Mouse (Mus musculus): ENCODE measurements at regions not wholly inside any gene's neighbourhood (a gene's known extent, or its start where the extent isn't known, plus 50 kb on each side); places are given as distances from the start of the nearest gene placed in this dataset.

DNA sequence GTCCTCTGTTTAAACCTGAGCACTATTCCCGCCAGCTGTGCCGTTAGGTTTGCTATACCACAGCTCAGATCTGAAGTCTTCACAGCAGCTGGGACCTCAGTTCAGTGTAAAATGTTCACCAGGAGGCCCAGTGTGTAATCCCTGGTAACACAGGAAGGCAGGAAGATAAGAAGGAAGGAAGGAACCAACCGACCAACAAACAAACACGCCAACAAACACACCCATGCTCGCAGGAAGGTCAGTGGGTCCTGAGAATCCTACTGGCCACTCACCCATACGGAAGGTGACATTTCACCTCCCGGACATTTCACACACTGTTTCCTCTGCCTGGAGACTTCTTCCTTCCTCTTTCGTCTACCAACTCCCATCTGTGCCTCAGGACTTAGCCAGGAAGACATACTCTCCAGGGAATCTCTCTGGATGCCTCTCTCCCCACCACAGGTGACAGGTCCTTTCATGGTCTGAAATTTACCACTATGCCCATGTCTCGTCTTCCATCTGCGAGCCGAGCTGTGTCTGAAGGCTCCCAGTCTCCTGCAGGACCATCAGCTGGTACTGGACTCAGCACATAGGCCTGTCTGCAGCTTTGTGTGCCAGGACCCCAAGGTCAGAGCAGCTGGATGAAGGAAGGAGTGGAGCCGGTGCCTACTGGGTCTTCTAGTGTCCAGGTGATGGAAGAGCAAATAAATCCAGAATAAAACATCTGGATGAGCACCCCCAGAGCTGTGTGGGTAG lies 61.1 kb upstream of the Xpa start:
- WGBS: 63% methylated on average over 12 of the region's 12 CpGs
- H3K27ac ChIP-seq (replicated peaks): no peak overlapping the region
- H3K4me3 ChIP-seq (replicated peaks): no peak overlapping the region
- H3K4me1 ChIP-seq: no peaks in the 10 kb centered on the region
- no peaks in the 10 kb centered on the region for H3K9me3 ChIP-seq (replicated peaks)
- no peak overlapping the region for H3K4me2 ChIP-seq (replicated peaks)
- ATAC-seq (ENCODE audit: insufficient number of reproducible peaks, low FRiP score, low TSS enrichment, low read depth): no peak
- H3K27me3 ChIP-seq: no peaks in the 10 kb centered on the region
- H3K36me3 ChIP-seq: no peaks in the 10 kb centered on the region
- H3K9ac ChIP-seq: no peak overlapping the region

DNA sequence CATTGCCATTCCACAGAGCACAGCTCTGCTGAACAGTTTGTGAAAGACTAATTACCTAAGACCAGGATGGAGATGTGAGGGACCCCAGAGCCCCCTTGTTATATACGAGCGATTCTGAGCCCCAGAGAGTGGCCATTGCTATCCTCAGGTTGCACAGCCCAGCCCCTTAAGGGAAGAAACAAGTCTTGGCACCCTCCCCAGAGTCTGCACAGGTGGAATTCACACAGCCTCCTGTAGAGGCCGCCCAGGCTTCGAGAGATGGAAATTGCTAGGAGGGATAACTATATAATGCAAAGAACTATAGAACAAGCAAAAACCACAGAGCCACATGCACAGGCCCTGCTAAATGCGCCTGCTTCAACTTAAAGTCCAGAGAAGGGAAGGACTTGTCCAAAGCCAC lies 62.7 kb upstream of the Xpa start:
- 46% methylated on average over 5 of the region's 5 CpGs for WGBS
- ATAC-seq (ENCODE audit: insufficient number of reproducible peaks, low FRiP score, low TSS enrichment, low read depth): no peak

DNA sequence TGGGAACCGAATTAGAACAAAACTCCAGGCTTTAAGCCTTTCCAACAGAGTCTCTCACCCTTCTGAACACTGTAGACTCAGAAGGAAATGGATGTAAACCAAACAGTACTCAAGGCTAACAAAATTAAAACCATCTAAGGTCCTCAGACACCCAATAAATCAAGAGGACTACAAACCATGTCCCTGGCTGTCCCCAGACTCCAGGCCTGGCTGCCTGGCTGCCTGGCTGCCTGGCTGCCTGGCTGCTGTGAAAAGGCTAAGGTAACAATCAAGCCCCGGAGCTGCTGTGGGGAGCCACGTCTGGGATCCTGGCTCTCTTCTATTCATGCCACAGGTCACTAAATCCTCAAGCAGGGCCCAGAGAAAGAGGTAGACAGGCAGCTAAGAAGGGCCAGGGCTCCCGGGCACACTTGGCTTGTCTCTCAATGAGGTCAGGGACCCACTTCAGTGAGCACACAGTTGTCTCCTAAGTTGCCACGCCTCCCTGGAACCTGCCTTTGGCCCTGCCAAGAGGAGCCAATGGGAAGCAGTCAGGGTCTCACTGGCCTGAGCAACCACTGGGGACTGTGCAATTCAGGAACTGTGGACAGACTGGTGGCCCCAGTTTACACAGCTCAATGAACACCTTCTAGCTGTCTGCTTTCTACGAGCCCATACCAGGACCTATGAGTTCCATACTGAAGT lies 72.6 kb upstream of the Xpa start:
- WGBS: 51% methylated on average over 6 of the region's 6 CpGs
- no peaks in the 10 kb centered on the region for H3K9me3 ChIP-seq (replicated peaks)
- ATAC-seq (ENCODE audit: insufficient number of reproducible peaks, low FRiP score, low TSS enrichment, low read depth): no peak
- H3K27ac ChIP-seq (replicated peaks): no peak overlapping the region
- 0 out of 2 replicates have a peak, but pooled peaks cover 3% of the 10 kb centered on the region for H3K27me3 ChIP-seq
- H3K36me3 ChIP-seq: no peaks in the 10 kb centered on the region
- no peak overlapping the region for H3K4me3 ChIP-seq (replicated peaks)
- H3K9ac ChIP-seq: no peak overlapping the region
- H3K4me2 ChIP-seq (replicated peaks): no peak overlapping the region
- H3K4me1 ChIP-seq: no peaks in the 10 kb centered on the region

More for the DNA sequence above, 62.7 kb upstream of the Xpa start:
- Histone ChIP-seq H3K27ac (replicated peaks) (no peak overlapping the region), H3K4me2 (replicated peaks) (no peak overlapping the region), H3K4me1 (no peaks in the 10 kb centered on the region), H3K9ac (no peak overlapping the region), H3K27me3 (no peaks in the 10 kb centered on the region), H3K9me3 (replicated peaks) (no peaks in the 10 kb centered on the region), H3K36me3 (no peaks in the 10 kb centered on the region), H3K4me3 (replicated peaks) (no peak overlapping the region)

DNA sequence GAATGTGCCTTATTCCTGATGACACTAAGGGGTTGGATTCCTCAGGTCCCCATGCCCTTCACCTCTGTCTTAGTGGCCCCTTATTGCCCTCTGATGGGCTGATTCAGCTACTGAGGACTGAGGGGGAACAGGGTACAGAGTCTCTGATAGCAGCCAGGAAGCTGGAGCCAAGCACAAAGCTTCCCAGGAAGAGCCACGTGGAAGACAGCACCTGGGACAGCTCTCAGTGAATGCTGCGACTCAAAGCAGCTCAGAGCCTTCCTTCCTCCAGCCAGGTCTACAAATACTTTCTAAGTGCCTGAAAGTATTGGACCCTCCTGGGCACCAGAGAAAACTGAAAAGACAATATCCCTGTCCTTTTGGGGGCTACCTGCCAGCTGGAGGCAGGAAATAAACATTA lies 72.3 kb upstream of the Foxe1 start:
- no peaks in the 10 kb centered on the region for H3K9me3 ChIP-seq (replicated peaks)
- H3K4me1 ChIP-seq: no peaks in the 10 kb centered on the region
- H3K4me2 ChIP-seq (replicated peaks): no peak overlapping the region
- ATAC-seq (ENCODE audit: insufficient number of reproducible peaks, low FRiP score, low TSS enrichment, low read depth): no peak
- no peak overlapping the region for H3K4me3 ChIP-seq (replicated peaks)
- no peaks in the 10 kb centered on the region for H3K36me3 ChIP-seq
- 0 out of 2 replicates have a peak, but pooled peaks cover 3% of the 10 kb centered on the region for H3K27me3 ChIP-seq
- no peak overlapping the region for H3K27ac ChIP-seq (replicated peaks)
- H3K9ac ChIP-seq: no peak overlapping the region
- WGBS: 4% methylated on average over 2 of the region's 2 CpGs

DNA sequence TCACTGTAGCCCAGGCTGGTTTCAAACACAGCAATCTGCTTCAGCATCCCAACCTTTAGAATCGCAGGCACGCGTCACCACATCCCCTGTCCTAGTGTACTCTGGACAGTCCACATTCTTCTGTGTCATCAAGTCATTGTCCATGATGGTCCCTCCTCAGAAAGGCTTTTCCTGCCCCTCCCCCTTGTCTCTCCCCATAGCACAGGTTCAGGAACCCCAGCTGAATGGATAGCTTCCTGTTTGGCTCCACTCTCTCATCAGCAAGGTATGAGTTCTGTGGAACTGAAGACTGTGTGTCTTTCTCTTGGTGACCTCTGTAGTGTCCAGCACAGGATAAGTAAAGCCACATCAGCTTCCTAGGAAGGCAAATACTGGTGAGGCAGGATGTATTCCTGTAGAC lies 67.6 kb upstream of the Foxe1 start:
- 82% methylated on average over 3 of the region's 3 CpGs for WGBS
- H3K4me3 ChIP-seq (replicated peaks): no peak overlapping the region
- no peak for ATAC-seq (ENCODE audit: insufficient number of reproducible peaks, low FRiP score, low TSS enrichment, low read depth)
- H3K36me3 ChIP-seq: no peaks in the 10 kb centered on the region
- peaks cover 8% of the 10 kb centered on the region; the same call in 1 of the 2 replicates for H3K27me3 ChIP-seq
- H3K9ac ChIP-seq: no peak overlapping the region
- H3K4me2 ChIP-seq (replicated peaks): no peak overlapping the region
- no peaks in the 10 kb centered on the region for H3K9me3 ChIP-seq (replicated peaks)
- peaks cover 11% of the 10 kb centered on the region for H3K4me1 ChIP-seq
- no peak overlapping the region for H3K27ac ChIP-seq (replicated peaks)

DNA sequence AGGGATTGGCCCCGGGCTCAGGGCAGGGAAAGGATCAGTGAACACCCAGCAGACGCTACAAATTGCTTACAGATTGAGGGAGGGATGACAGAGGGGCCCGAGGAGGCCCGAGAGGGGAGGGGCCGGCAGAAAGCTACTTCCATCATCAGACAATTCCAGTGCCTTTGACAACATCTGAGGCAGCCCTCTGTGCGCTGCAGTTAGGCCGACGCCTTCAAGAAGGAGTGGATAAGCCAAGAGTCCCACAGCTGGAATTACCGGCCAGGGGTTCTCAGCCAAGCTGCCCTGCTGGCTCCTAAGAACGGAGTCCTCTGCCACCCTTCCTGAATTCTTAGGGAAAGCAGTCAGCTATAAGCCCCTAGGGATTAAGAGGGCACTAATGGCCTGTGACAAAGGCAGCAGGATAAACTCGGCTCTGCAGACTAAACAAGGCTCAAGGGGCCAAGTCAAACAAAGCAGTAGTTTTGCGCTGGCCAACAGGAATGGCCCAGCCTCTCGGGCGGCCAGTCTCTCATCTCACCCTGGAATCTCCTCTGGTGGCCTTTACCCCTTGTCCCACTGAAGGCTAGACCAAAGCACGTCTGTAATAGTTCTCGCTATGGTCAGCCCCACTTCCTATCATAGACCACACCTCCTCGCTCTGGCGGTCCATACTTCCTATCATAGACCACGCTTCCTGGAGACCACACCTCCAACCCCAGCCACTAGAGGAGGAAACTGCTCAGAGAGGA lies 66.4 kb upstream of the Foxe1 start:
- H3K9ac ChIP-seq: no peak overlapping the region
- no peaks in the 10 kb centered on the region for H3K9me3 ChIP-seq (replicated peaks)
- no peak overlapping the region for H3K4me3 ChIP-seq (replicated peaks)
- ATAC-seq (ENCODE audit: insufficient number of reproducible peaks, low FRiP score, low TSS enrichment, low read depth): no peak
- no peak overlapping the region for H3K27ac ChIP-seq (replicated peaks)
- WGBS: 6% methylated on average over 19 of the region's 19 CpGs
- peaks cover 8% of the 10 kb centered on the region; the same call in 1 of the 2 replicates for H3K27me3 ChIP-seq
- peaks cover 11% of the 10 kb centered on the region for H3K4me1 ChIP-seq
- no peaks in the 10 kb centered on the region for H3K36me3 ChIP-seq
- 0 out of 2 replicates have a peak overlapping the region, but pooled peaks have one; percentile 2 for H3K4me2 ChIP-seq (replicated peaks)

DNA sequence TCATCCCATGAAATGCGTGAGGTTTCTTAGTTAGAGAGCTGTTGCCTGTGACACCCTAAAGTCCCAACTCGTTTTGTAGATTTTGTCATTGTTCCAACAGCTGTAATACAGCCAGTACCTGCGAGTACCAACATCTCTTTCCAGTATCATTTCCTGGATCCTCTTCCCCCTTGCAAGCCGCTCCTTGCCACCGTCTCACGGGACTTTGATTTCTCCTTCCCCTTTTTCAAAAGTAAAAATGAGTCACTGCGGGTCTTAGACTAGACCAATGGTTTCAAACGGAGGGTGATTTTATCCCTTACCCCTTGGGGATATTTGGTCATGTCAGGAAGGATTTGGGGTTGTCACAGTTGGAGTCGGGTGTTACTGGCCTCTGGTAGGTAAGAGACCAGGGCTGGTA lies 56.5 kb upstream of the Foxe1 start:
- 79% methylated on average over 9 of the region's 9 CpGs for WGBS
- Histone ChIP-seq H3K9ac (no peak overlapping the region), H3K27ac (replicated peaks) (no peak overlapping the region), H3K36me3 (no peaks in the 10 kb centered on the region), H3K27me3 (no peaks in the 10 kb centered on the region; the same call in 1 of the 2 replicates), H3K4me3 (replicated peaks) (no peak overlapping the region), H3K4me1 (no peaks in the 10 kb centered on the region), H3K9me3 (replicated peaks) (no peaks in the 10 kb centered on the region), H3K4me2 (replicated peaks) (no peak overlapping the region)
- ATAC-seq (ENCODE audit: insufficient number of reproducible peaks, low FRiP score, low TSS enrichment, low read depth): no peak

DNA sequence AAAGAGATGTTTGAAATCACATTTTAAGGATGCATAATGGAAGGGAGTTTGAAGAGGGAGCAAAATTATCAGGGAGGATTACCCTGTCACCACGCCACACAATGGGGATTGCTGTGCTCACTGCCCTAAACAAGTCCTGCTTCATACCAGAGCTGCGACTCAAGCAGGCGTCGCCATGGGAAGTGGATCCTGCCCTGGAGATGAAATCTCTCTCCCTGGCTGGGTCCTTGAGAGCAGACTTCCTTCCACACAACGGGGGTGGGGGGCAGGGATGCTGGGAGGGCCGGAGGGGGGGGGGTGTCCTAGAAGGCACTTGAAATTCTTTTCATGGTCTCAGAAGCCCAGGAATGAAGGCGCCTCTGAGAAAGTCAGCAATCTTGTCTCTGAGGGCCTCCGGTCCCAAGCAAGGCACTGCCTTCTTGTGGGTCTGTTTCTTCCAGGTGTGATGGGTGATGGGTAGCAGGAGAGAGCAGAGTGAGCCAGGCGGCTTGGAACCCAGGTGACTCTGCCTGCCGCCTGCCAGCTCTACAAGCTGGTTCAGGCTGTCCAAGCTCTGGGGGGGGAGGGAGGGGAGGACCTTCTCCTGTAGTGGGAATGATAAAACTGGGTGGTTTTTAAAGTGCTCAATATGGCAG lies 51.7 kb upstream of the Foxe1 start:
- WGBS: 25% methylated on average over 10 of the region's 10 CpGs
- no peak overlapping the region for H3K27ac ChIP-seq (replicated peaks)
- H3K4me2 ChIP-seq (replicated peaks): no peak overlapping the region
- H3K9ac ChIP-seq: no peak overlapping the region
- H3K36me3 ChIP-seq: no peaks in the 10 kb centered on the region
- no peaks in the 10 kb centered on the region for H3K9me3 ChIP-seq (replicated peaks)
- no peak for ATAC-seq (ENCODE audit: insufficient number of reproducible peaks, low FRiP score, low TSS enrichment, low read depth)
- no peaks in the 10 kb centered on the region for H3K4me1 ChIP-seq
- no peaks in the 10 kb centered on the region; the same call in 1 of the 2 replicates for H3K27me3 ChIP-seq
- no peak overlapping the region for H3K4me3 ChIP-seq (replicated peaks)
